Mouse (Mus musculus) kidney, adult 18-20 months (tissue): Measurements from ENCODE around the gene Rnf141.

Source experiments
- DNase-seq: peaks from one replicate; pipeline ENCODE4 v3.0.0; 2021

The Rnf141 gene

DNA sequence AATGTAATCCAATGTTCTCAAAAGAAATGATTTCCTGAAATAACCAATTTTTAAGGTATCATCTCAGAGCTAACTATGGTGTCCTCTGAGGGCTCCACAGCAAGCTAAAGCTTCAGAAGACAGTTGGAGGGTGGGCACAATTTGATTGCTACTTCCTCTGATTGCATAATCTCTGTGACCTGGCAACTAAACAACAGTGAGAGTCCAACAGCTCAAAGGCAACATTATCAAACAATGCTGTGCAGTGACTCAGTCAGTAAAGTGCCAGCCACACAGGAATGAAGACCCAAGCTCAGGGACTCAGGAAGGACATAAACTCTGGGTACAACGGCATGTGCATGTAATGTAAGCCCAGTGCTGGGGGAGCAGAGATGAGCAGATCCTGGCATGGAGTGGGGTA lies 11.2 kb downstream of the Rnf141 start:
- DNase-seq = no peak

DNA sequence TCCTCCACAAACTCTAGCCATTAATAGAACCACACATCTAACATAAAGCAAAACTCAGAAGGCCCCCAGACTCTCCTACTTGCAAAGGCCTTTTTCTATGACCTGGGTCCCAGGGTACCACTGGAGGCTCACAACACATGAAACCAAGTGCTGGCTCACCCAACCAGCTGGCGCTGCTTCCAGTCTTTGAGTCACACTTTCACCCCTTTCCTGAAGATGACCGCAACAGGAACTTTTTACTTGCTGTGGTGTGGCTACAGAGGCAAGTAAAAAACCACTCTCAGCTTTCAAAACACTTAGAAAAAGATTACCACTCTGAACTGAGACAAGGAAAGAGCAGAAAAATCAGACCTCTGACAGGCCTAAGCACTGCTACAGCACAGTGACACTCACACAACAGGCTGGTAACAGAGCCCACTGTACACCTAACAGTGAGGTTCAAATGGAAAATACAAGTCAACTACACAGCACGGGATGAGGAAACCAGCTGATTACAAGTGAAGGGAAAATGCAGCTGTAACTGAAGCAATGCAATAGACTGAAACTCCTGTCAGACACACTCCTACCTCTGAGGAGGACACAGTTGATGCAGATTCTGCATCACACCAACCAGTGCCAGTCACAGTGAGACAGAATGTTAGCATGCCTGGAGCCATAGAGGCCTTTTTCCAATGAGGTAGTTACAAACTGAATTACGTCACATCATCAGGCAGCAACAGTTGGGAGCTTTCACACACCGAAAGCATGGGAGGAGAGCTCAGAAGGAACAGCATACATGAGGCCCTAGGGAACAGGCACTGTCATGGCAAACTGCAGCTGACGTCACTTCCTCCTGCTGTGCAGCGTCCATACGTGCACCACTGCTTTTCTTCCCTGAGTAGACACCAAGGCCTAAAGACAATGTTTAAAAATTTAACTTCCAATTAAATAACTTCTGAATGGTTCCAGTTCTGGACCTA lies 20.0 kb downstream of the Rnf141 start:
- no peak for DNase-seq

DNA sequence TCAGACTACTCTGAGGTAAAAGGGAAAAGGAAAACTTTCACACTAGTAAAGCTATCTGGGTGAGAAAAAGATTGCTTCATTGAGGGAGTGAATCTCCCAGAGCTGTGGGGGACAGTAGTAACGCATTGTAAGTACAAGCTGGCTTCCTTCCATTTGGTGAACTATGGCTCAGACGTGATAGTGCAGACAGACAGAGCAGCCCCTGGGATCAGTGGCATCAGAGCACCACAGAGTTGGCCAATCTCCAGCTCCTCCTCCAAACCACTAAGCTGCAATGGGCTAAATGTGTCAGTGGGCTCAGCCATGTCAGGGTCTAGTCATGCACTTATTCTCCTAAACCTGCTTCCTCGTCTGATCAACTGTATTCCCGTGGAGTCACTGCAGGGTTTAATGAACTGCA lies 20.7 kb downstream of the Rnf141 start:
- no peak for DNase-seq

DNA sequence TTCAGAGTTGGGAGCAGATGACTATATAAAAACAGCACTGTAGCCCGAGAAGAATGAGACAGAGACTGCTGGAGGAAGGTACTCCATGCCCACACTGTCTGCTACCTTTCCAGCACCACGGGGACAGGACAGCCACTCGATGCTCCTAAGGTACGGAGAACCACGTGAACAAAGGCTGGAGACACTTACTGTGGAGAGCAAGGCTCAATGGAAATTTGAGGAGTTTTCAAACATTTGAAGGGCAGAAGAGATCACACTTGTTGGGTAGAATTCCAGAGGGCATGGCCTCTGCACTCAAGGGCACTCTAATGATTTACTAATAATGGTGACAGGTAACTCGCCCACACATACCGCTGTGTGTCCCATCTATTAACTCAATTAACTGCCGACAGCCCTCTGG lies 21.2 kb downstream of the Rnf141 start:
- no peak for DNase-seq

DNA sequence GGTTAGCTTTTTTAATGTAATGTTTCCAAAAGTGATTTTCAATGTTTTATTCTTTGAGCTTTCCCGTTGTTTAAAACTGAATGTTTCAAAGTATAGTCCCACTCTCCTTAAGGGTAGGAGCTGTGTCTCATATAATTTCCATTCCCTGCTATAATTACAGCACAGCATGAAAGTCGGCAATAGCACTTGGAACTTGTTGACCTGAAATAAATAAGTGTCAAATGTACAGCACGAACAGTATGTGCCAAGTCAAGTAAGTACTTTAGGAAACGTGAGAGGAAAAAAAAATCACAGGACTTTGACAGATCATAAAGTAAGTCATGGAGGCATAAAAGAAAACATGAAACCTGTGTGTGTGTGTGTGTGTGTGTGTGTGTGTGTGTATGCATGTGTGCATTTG lies 22.2 kb downstream of the Rnf141 start:
- DNase-seq = no peak

DNA sequence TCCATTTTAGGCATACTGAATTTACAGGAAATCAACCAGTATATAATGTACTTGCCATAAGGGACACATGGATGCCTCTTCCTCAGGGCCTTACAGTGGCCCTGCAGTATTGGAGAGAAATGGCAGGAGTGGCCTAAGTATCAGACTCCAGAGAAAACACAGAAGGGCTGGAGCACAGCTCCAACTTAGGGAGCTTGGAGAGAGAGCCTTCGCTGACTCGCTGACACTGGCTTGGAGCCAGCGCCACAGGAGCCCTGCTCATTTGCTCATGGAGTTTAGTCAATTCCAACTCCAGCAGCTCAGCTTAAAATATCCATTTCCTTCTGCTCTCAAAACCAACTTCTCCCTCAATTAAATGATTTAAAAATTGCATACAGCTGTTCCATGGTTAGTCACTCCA lies 22.6 kb downstream of the Rnf141 start:
- no peak for DNase-seq

DNA sequence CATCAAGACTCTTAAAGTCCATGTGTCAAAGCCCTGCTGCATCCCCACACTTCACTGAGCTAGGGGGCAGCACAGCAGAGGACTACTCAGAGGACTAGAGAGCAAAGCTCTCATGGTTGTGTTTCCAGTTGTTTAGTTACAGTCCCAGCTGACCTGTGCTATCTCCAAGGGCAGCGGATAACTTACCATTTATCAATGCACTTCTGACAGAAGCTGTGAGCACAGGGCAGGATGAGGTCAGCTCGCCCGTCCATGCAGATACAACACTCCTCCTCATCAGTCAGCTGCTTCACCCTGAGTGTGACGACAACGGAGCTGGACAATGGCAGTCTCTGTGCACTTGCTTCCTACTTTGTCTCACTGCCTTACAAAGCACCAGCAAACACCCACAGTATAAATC lies 23.2 kb downstream of the Rnf141 start:
- DNase-seq = no peak

DNA sequence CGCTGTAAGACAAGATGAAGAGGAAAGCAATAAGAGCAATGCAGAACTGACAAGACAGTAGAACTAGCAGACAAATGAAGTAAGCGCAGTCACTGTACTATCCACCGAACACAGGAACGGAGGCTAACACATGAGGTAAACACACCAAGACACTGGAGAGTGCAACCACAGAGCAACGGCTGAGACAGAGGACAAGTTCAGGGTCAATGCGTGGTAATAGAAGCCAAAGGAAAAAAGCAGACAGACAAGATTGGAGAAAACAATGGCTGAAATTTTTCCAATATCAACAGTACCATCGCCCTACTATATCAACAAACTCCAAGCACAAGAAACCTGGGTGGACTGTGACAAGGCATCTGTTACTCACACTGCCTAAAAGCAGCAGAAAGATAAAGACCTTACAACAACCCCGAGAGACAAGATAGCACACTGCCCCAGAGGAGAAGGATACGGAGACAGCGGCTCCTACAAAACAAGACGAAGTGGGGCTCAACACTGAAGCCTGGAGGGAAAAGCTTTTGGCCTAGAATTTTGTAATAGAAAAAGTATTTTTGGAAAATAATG lies 25.4 kb downstream of the Rnf141 start:
- no peak for DNase-seq

DNA sequence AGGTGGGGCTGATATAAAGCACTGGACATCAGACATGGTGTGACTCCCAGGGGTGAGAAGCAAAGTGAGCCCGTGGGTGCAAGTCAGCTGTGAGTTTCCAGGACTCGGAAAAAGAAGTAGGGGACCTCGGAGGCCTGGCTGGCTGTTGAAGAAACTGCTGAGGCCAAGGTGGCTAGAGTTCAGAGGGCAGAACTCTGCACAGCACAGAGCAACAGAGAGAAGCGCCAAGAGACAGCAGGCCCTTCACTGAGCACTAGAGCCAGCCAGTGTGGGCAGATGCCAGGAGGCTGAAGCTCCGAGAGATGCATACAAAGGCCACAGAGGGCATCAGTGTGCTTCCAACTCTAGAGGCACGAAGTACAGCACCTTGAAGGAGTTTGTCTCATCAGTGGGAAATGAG lies 26.1 kb downstream of the Rnf141 start:
- peak; percentile 30 for DNase-seq

DNA sequence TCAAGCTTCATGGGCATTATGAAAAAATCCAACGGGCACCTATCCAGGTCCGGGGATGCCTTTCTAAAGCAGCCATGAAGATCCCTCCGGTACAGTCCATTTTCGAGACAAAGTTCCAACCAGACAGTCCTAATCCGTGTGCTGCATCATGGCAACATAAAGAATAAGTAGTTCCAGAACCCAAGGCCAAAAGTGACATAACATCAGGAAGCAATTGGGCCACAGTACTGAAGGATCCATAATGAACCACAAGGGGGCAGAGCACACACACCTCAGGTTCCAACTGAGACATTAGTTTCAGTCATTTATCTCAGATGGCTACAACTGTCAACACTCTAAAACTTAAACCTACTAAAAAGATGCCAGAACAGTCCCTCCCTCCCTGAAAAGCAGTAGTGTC lies 28.2 kb downstream of the Rnf141 start:
- DNase-seq = peak; percentile 59

DNA sequence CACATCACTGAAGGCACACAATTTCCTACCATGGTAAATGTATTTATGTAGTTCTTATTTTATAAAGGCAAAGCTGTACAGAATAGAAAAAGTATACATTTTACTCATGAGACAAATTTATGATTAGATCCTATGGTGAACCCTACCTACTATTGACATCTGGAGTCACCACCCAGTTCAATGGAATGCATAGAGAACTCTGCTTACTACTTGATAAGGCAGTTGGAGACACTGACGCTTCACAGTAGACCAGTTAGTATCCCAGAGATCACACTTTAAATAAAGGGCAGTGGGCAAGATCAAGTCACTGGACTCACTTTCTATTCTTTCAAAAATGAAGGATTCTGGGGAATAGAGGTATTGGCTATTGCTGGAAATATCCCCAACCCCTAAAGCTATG lies 30.3 kb downstream of the Rnf141 start:
- no peak for DNase-seq

DNA sequence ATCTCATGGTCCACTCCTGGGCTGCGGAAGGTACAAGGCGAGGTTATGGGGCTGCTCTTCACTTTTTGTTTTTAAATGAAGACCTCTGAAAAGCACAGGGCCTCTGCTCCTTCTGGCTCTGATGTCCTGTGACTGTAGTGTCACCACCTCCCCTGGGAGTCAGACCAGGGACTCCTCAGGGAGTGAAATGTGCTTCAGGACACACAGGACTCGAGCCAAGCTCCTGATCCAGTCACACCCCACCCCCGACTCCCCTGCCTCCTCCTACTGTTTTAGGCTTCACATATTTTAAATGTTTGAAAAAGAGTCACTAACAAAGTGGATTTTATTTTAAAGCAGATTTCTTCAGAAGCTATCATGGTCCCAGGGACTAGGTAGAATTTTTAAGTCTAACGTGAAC lies 32.7 kb downstream of the Rnf141 start:
- no peak for DNase-seq

DNA sequence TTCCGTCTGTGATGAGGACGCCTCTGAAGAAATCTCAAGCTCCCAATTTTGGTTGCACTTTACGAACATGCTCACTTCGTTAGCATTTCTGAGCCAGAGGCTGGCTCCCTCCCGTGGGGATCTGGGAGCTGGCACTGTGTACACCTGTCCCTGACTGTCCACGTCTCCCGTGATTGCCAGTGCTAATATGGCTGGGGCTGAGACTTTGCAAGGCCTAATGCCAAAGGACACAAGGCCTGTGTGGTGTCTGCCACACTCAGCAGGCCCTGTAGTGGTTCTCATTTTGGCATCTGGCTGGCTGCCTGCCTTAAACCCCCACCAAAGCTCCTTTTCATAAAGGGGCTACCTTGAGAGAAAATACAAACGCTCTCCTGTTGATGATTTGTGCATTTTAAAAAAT lies 33.3 kb downstream of the Rnf141 start:
- no peak for DNase-seq

DNA sequence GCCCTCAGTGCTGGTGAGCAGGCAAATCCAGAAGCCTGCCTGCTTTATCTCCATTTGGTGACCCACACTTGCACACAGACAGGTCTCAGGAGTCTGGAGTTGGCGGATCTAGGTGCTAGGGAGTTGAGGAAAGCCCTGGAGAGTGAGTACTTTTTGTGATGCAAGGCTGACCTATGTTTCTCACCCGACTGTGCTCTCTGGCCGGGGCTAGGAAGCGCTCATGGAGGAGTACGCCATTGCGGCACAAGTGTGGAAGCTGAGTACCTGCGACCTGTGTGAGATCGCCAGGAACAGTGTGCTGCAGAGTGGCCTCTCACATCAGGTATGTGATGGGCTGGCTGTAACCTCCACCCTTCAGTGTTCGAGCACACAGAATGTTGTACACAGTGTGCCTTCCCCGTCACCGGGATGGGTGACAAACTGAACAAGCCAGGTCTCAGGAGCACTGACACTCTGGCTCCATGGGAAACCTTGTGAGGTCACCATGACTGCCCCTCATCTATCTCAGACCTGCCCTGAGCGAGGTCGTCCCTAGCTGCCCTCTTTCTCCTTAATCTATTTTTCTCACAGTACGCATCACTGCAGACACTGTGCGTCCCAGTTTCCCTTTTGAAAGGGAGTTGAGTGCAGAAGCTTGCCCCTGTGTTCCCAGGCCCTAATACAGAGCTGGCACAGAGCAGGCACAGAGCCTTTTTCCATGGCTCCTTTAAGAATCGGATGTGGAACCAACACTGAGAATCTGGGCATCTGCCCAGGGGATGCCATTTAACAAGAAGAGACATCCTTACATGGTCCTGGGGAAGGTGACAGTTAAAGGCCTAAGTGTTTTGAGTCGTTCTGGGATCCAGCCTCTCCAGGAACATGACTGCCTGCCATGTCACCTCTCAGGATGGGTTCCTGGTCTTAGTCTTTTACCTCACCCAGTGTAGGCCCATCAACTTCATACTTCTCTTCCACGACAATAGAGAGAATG lies 34.4 kb downstream of the Rnf141 start:
- DNase-seq = no peak

DNA sequence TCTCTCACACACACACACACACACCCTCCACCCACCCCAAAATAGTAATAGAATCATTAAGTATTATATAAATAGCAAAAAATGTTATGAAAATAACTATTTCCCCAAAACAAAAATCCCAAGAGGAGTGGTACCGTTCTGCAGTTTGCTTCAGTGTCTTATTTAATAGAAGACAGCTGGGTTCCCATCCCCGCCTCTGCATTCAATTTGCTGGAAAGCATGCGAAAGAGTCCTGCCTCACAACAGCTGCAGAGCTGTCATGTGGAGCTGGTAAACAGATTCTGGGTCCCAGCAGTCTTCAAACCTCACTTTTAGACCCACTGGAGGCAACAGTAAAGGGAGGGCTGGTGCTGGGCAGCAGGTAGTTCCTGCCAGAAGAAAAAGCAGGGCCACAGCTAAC lies 35.3 kb downstream of the Rnf141 start:
- DNase-seq = no peak

DNA sequence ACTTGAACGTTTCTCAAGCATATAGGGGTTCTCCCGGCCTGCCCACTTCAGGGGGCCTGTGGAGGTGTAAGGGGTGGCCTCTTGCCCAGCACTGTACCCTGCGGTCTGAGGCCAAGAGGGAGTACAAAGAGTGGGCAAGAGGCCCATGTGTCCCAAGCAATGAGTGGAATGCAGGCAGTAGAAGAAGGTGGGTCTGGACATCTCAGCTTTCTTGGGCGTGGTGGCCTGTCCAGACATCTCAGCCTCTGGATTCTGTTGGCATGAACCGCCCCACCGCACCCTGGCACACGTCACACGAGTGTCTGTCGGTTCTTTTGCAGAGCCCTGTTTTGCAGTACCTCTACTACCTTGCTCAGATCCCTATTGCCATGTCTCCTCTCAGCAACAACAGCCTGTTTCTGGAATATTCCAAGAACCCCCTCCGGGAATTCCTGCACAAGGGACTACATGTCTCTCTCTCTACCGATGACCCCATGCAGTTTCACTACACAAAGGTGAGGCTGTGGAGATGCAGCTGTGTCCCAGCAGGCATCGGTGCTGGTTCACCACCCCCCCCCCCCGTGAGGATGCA lies 36.7 kb downstream of the Rnf141 start:
- no peak for DNase-seq

DNA sequence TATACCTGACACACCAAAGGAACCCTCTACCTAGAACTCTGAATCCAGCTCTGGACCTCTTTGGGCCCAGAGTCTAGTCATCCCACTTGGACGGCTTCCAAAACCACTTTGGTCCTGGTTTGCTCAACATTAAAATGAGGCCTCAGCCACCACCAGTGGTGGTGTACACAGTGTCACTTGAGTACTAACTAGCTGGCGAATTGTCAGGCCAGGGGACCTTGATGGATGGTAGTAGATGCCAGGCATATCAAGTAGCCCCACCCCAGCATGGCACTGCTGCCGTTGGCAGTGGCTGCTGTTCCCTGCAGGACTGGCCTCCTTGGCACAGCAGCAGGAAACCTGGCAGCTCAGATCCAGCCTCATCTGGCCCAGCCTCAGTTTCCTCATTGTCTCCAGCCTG lies 40.0 kb downstream of the Rnf141 start:
- no peak for DNase-seq

DNA sequence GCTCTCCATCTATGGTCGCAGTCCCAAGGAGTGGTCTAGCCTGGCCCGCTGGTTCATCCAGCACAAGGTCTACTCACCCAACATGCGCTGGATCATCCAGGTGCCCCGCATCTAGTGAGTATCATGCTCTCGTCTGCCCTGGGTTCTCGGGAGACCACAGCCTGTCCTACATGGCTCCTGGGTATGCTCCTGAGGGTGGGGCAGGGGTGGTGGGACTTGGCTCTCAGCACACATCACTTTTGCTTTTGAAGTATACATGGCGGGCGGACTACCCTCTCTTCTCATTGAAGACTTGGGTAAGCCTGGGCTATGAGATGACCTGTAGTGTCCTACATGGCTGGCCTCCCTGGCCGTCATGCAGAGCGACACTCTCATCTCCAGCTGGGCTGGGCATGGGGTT lies 41.1 kb downstream of the Rnf141 start:
- no peak for DNase-seq

DNA sequence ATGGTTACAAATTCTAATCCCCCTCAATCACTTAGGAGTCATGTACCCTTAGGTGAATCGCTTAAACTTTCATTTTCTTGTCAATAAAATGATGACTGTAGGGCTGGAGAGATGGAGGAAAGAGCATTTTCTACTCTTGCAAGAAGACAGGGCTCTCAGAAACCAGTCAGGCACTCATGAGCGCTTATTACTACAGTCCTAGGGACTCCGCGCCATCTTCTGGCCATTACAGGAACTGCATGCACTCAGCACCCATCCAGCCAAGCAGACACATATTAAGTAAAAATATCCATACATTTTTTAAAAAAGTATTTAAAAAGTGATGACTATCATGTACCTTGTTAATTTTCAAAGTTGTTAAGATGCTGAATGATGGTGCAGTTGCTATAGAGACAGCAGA lies 43.2 kb downstream of the Rnf141 start:
- DNase-seq = peak; percentile 89

DNA sequence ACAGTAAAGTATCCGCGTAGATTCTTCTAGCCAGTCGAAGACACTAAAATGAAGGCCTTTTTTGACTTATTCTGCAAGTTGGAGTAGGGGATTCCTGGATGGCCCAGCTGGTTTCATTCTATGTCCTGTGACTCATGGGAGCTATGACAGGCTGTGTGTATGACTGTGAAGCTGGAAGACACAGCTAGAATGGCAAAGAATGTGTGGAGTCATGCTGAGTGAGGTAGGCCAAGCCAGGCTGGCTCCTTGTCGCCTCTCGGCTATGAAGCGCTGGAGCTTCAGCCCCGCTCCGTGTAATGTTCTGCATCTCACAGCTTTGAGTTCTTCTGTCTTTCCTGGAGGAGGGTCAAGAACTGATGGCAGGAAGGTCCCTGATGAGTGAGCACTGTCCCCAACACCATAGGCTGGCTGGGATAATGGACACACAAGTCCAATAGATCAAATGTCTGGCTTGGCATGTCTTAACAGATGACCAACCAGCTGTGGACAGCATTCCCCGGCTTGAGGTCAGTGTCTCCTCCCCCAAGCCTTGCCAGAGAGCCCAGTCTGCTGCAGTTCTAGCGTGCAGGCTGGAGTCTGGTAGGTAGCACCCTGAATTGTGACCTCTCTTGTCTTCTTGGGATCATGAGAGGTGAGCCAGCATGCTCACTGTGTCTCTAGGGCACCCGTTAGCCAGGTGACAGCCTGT lies 46.4 kb downstream of the Rnf141 start:
- no peak for DNase-seq

DNA sequence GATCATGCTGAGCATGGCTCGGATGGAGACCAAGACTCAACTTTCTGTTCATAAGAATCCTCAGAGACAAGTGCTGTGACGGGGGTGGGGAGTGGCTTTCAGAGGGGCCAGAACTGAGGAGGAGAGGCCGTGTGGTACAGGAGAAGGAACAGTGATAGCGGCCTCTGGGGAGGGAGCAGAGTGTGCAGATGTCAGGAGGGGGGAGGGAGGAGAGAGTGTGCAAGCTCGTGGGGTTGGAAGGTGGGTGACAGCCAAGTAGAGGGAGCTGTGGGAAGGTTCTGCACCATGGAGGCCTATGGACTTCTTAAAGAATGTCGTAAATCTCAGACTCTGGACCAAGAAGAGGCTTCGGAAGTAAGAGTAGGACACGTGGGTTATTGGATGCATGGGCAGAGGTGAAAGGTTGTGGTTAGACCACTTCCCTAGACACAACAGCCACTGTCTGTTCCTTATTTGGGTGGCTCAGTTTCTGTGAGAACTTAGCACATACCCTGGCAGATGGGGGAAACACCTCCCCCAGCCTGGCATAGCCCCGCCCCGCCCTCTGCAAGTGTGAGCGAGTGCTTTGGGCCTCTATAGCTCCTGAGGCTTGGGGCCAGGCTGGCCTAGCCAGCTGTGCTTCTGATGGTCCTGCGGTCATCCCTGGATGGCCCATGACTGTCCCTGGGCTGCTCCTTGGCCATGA lies 47.7 kb downstream of the Rnf141 start:
- no peak for DNase-seq

DNA sequence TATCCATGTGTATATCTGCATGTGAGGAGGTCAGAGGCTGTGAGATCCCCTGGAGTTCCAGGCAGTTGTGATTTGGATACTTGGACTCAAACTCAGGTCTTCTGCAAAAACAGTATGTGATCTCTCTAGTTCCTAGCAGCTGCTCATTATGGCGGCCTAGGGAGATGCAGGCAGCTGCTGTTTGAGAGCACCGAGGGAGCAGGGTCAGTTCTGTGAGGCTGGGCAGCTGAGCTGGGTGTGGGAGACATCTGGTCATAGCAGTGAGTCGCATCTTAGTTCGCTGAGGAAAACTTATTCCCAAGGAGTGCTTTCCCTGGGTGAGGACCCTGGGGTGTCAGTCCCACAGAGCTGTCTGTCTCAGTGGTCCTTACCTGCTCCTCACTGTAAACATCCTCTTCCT lies 49.5 kb downstream of the Rnf141 start:
- DNase-seq = no peak
